Mouse (Mus musculus): ENCODE data around the gene Gnl2. TPM values are rescaled to one million over a fixed set of nuclear protein-coding genes. Genes with fewer than 3 reads are reported as not detected.

The Gnl2 gene
- polyA plus RNA-seq, 1 experiment = 65.7 TPM

DNA sequence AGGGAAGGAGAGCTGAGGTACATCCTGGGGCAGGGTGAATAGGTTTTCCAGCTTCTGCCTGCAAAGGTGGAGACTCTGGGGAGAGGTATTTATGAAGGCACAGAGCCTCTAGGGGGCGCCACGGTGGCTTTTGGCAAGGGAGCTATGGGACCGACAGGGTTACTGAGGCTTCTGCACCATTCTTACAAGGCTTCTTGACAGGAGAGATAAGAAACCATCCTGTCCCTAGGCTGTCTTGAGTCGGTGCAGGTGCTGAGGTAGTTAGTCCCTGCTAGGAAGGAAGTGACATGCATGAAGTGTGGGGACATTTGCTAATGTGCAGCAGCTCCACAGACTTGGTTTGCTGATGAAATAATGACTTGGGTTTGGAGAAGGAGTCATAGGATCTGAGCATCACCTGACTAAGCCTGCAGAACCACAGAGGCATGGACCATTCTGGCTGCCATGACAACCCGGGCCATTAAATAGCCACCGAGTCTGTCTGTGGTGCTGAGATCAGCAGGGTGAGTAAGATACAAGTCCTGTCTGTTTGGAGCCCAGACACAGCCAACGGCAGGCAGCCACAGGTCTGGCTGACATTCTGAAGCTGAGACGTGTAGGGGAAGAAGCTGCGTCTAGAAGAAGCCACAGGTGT is 32.4 kb upstream of the Gnl2 start:
- Histone ChIP-seq H3K4me1 (ENCODE audit: control insufficient read depth, insufficient read depth, low read length) (0 out of 2 replicates have a peak, but pooled peaks cover 2% of the 10 kb centered on the region), H3K27ac (ENCODE audit: insufficient read depth, low read length) (no peak overlapping the region), H3K4me3 (ENCODE audit: insufficient read depth, low read length) (no peak overlapping the region)
- TF ChIP-seq CTCF (IDR thresholded peaks at IDR 0.05; ENCODE audit: borderline replicate concordance, insufficient read depth, low read length) (no peak), POLR2A (IDR thresholded peaks at IDR 0.05; ENCODE audit: low read depth, low read length) (no peak)

DNA sequence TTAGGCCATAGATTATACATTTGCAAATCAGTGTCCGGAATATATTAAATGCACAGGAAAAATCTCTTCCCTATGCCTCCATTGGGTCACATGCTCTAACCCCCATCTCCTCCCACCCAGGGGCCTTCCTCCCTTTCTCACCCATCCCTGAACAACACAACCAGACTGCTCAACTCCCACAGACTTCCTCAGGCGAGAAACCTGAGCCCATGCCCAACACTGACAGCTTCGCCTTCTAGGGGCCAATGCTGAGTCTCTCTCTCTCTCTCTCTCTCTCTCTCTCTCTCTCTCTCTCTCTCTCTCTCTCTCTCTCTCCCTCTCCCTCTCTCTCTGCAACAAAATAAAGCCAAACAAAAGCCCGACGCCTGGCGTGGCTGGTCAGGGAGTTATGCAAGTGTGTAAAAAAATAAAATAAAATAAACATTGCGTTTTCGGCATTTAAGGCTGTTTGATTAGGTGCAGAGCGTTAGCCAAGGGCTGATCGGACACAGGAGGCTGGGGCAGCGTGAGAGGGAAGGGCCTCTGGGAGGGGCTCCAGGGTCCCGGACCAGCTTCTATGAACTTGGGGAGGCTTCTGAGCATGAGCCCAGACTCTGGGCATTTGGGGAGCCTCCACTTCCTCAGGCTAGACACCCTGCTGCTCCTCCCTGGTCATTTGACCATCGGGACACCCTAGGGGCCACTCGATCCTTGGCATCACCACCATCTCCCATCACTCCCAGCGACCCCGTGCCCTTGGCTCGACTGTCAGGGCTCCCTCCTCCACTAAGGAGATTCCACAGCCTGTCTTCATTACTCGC is 31.3 kb upstream of the Gnl2 start:
- Histone ChIP-seq H3K27ac (ENCODE audit: insufficient read depth, low read length) (no peak overlapping the region), H3K4me3 (ENCODE audit: insufficient read depth, low read length) (no peak overlapping the region), H3K4me1 (ENCODE audit: control insufficient read depth, insufficient read depth, low read length) (0 out of 2 replicates have a peak, but pooled peaks cover 2% of the 10 kb centered on the region)
- no peak for TF ChIP-seq CTCF (IDR thresholded peaks at IDR 0.05; ENCODE audit: borderline replicate concordance, insufficient read depth, low read length)
- TF ChIP-seq POLR2A (IDR thresholded peaks at IDR 0.05; ENCODE audit: low read depth, low read length) = no peak

DNA sequence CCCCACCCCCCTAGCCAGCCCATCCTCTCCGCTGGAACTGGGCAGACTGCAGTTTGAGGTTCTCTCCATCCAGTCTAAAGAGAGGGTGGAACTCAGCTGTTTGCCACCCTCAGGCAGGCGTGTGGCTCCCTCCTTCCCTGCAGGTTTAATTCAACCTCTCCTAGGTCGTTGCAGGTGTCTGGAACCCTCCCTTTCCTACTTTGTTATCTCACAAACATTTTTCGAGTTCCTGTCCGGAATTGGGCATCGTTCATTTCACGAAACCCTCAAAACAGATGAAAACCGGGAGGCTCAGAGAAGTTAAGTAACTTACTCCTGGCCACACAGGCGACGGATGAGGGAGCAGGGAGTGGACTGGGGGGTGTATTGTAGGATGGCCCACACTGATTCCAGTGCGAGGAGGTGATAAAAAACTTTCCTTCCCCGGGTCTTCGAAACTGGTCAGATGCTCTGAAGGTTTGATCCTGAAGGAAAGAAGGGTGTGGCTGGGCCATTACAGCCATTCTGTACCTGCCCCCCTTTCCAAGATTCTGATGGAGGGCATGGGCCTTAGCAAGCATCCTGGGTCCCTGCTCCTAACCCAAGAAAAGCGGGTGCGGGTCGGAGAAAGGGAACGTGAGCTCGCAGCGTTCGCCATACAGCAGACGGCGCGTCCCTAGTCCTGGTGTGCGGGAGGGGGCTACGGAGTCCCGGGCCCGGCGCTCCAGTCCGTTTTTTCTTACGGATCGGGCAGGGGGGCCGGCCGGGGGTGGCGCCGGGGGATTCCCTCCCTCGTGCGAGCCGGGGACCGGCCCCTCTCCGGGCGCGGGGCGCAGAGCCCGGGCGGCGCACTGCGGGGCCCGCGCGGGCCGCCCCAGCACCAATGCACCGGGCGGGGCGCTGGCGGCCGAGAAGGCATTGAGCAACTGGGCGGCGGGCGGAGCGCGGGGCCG is 30.4 kb upstream of the Gnl2 start, which contains the start of gene Rspo1:
TSS of gene Rspo1 (plus strand) at position 760 of the 932 bp plus-strand sequence.
- TF ChIP-seq CTCF (IDR thresholded peaks at IDR 0.05; ENCODE audit: borderline replicate concordance, insufficient read depth, low read length) = no peak
- TF ChIP-seq POLR2A (IDR thresholded peaks at IDR 0.05; ENCODE audit: low read depth, low read length) = no peak
- H3K4me1 ChIP-seq (ENCODE audit: control insufficient read depth, insufficient read depth, low read length) = 0 out of 2 replicates have a peak, but pooled peaks cover 2% of the 10 kb centered on the region
- H3K27ac ChIP-seq (ENCODE audit: insufficient read depth, low read length) = no peak within 1 kb of the TSS
- H3K4me3 ChIP-seq (ENCODE audit: insufficient read depth, low read length) = no peak within 1 kb of the TSS

DNA sequence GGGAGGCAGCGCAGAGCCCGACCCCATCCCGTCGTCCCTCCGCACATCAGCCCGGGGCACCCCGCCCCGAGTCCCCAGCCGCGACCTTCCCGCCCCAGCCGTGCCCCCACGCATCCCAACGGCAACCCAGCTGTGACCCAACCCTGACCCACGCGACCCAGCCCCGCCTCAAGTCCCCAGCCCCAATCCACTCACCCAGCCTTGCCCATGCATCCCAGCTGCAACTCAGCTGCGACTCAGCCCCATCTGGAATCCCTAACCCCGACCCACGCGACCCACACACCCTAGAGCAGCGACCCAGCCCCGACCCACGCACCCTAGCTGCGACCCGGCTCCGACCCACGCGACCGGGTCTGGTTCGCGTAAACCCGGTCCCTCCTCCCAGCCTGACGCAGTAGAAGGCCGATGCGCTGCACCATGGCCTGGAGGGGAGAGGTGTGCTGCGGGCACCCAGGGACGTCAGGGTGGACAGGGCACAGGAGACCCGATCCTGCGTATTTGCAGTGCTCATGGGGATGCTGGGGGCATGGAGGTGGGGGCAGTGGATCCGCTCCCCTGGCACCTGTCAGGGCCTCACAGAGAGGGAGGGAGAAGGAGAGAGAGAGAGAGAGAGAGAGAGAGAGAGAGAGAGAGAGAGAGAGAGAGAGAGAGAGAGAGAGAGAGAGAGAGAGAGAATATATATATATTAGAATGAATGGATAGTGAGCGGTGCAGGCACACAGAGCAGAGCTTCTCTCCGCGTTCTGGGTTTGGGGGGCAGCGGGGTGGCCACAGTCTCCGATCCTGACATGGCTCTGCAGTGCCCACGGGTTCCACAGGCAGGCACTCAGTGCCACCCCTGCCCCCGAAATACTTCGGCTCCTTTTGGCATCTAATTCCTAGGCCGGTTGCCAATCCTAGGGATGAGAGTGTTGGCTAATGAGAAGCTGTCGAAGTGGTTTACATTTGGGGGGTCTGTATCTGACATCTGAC is 29.4 kb upstream of the Gnl2 start:
- no peak for TF ChIP-seq POLR2A (IDR thresholded peaks at IDR 0.05; ENCODE audit: low read depth, low read length)
- H3K4me1 ChIP-seq (ENCODE audit: control insufficient read depth, insufficient read depth, low read length) = 0 out of 2 replicates have a peak, but pooled peaks cover 2% of the 10 kb centered on the region
- no peak overlapping the region for H3K4me3 ChIP-seq (ENCODE audit: insufficient read depth, low read length)
- H3K27ac ChIP-seq (ENCODE audit: insufficient read depth, low read length) = no peak overlapping the region

DNA sequence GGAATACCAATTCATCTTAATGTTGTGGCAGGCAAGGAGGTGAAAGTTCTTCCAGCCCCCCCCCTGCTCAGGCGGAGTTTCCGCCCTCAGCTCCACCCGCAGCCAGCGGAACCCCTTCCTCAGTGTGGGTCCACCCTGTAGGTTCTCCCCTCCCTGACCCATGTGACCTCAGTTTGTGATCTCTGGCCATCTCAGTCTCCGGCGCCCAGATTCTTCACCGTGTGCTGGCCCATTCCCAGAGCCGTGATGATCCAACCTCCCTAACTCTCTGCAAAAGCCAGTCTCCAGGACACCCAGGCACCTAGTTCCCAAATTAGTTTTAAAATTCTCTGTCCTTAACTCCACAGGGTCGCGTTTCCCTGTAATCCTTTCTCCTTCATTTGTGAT is 28.7 kb upstream of the Gnl2 start:
- Histone ChIP-seq H3K4me1 (ENCODE audit: control insufficient read depth, insufficient read depth, low read length) (0 out of 2 replicates have a peak, but pooled peaks cover 2% of the 10 kb centered on the region), H3K4me3 (ENCODE audit: insufficient read depth, low read length) (no peak overlapping the region), H3K27ac (ENCODE audit: insufficient read depth, low read length) (no peak overlapping the region)

DNA sequence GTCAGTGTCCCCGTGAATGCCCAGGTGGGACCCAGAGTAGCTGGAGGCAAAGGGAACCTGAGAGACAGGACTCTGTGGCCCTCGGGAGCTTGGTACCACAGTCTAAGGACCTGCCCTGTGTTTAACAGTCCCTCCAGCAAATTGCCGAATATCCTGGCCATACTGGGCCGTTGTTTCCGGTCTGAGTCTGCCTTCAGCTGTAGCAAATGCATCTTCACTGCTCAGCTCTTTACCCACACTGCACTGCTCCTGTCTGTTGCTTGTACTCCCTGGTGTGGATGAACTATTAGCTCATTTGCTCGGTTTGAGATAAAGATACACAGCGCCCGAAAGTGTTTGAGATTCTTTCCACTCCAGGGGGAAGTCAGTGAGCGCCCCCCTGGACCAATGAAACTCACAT is 28.0 kb upstream of the Gnl2 start:
- no peak for TF ChIP-seq CTCF (IDR thresholded peaks at IDR 0.05; ENCODE audit: borderline replicate concordance, insufficient read depth, low read length)
- no peak for TF ChIP-seq POLR2A (IDR thresholded peaks at IDR 0.05; ENCODE audit: low read depth, low read length)
- Histone ChIP-seq H3K27ac (ENCODE audit: insufficient read depth, low read length) (no peak overlapping the region), H3K4me1 (ENCODE audit: control insufficient read depth, insufficient read depth, low read length) (0 out of 2 replicates have a peak, but pooled peaks cover 2% of the 10 kb centered on the region), H3K4me3 (ENCODE audit: insufficient read depth, low read length) (no peak overlapping the region)

More for the DNA sequence above, 28.7 kb upstream of the Gnl2 start:
- TF ChIP-seq POLR2A (IDR thresholded peaks at IDR 0.05; ENCODE audit: low read depth, low read length) (no peak), CTCF (IDR thresholded peaks at IDR 0.05; ENCODE audit: borderline replicate concordance, insufficient read depth, low read length) (no peak)

DNA sequence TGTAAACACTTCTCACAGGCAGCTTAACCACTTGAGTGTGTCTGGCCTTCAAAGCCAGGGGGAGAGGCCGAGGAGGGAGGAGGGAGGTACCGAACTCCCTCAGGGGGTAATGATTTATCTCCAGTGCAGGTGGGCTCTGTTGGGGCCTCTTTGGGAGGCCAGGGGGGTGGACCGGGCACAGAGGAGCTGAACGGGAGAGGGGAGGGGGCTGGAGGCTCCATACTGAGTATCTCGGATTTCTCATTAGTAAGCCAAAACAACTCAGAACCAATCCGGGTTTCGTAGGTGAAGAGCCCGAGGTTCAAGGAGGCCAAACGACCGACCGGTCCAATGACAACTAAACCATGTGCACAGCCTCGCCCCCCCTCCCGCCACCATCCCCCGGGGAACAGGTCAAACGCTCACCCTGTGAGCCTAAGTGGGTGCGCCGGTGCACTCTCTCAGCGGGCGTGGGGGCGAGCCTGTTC is 26.6 kb upstream of the Gnl2 start:
- Histone ChIP-seq H3K4me3 (ENCODE audit: insufficient read depth, low read length) (no peak overlapping the region), H3K4me1 (ENCODE audit: control insufficient read depth, insufficient read depth, low read length) (0 out of 2 replicates have a peak, but pooled peaks cover 2% of the 10 kb centered on the region), H3K27ac (ENCODE audit: insufficient read depth, low read length) (no peak overlapping the region)
- TF ChIP-seq POLR2A (IDR thresholded peaks at IDR 0.05; ENCODE audit: low read depth, low read length) (no peak), CTCF (IDR thresholded peaks at IDR 0.05; ENCODE audit: borderline replicate concordance, insufficient read depth, low read length) (no peak)

DNA sequence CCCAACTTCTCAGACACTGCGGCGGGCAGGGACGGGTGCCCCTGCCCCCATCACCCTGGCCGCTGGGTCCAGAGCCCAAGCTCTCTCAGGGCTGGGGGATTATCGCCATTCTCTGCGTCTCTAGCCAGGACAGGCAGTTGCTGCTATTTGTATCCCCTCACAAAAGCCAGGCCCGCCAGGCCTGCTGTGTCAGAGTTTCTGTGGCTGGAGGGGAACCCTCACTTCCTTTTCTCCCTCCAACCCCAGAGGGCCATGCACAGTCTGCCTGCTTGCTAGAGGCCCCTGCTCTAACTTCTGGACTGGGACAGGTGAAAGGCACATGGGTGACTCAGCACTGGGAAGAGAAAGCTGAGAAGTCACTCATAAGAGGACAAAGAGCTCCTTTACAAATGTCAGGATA is 26.1 kb upstream of the Gnl2 start:
- no peak for TF ChIP-seq POLR2A (IDR thresholded peaks at IDR 0.05; ENCODE audit: low read depth, low read length)
- no peak for TF ChIP-seq CTCF (IDR thresholded peaks at IDR 0.05; ENCODE audit: borderline replicate concordance, insufficient read depth, low read length)
- Histone ChIP-seq H3K27ac (ENCODE audit: insufficient read depth, low read length) (no peak overlapping the region), H3K4me3 (ENCODE audit: insufficient read depth, low read length) (no peak overlapping the region), H3K4me1 (ENCODE audit: control insufficient read depth, insufficient read depth, low read length) (0 out of 2 replicates have a peak, but pooled peaks cover 2% of the 10 kb centered on the region)

All from embryonic fibroblast, embryonic 13.5 days (primary cell).